Mouse (Mus musculus): ENCODE measurements around the gene B830017H08Rik. TPM values are rescaled to one million over a fixed set of nuclear protein-coding genes. Genes with fewer than 3 reads are reported as not detected.

The B830017H08Rik gene
- polyA plus RNA-seq, 1 experiment from 2014 or later = not detected

GRCm38 (mm10) chr16:17815411-17816402 lies 17.2 kb upstream of the B830017H08Rik start:
- H3K9ac ChIP-seq (replicated peaks; ENCODE audit: low read depth, low read length) = peak overlapping the region; percentile 39
- peak; percentile 85 for ATAC-seq (ENCODE audit: insufficient number of reproducible peaks, insufficient read depth, low FRiP score, low read depth)
- H3K27ac ChIP-seq (ENCODE audit: low read length) = no peak overlapping the region
- no peaks in the 10 kb centered on the region for H3K9me3 ChIP-seq (ENCODE audit: control insufficient read depth, low read depth, low read length)
- WGBS = 2% methylated on average over 63 of the region's 63 CpGs
- no peaks in the 10 kb centered on the region for H3K27me3 ChIP-seq (ENCODE audit: control insufficient read depth, insufficient read depth, low read length)
- H3K4me1 ChIP-seq (ENCODE audit: control insufficient read depth, insufficient read depth, low read length) = no peaks in the 10 kb centered on the region
- peak overlapping the region; percentile 77 for H3K4me2 ChIP-seq (replicated peaks; ENCODE audit: low read depth, low read length)
- no peaks in the 10 kb centered on the region for H3K36me3 ChIP-seq (ENCODE audit: control insufficient read depth, insufficient read depth, low read length)
- peak overlapping the region; percentile 39 for H3K4me3 ChIP-seq (ENCODE audit: low read depth, low read length)

DNA sequence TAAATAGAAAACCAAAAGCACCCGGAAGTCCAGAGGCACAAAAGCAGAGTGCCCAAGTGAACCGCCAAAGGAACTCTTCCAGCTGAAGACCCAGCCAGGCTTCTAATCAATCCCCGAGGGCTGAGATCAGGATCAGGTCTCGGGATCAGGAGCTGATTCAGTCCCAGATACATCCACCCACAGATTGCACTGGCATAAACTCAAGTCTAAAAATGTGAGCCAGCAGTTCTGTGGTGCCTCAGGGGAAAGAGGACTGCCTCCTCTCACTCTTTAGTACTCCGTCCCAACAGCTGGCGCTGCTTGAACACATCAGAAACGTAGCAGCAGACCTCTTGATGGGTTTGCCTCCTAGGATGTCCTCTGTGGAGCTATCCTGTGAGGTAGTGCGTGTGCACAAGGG lies 16.4 kb upstream of the B830017H08Rik start:
- Histone ChIP-seq H3K9me3 (ENCODE audit: control insufficient read depth, low read depth, low read length) (no peaks in the 10 kb centered on the region), H3K9ac (replicated peaks; ENCODE audit: low read depth, low read length) (no peak overlapping the region), H3K36me3 (ENCODE audit: control insufficient read depth, insufficient read depth, low read length) (no peaks in the 10 kb centered on the region), H3K4me3 (ENCODE audit: low read depth, low read length) (no peak overlapping the region), H3K4me2 (replicated peaks; ENCODE audit: low read depth, low read length) (no peak overlapping the region), H3K27me3 (ENCODE audit: control insufficient read depth, insufficient read depth, low read length) (no peaks in the 10 kb centered on the region), H3K4me1 (ENCODE audit: control insufficient read depth, insufficient read depth, low read length) (no peaks in the 10 kb centered on the region), H3K27ac (ENCODE audit: low read length) (no peak overlapping the region)
- ATAC-seq (ENCODE audit: insufficient number of reproducible peaks, insufficient read depth, low FRiP score, low read depth) = no peak
- WGBS = 80% methylated on average over 8 of the region's 8 CpGs

- ATAC-seq (ENCODE audit: insufficient number of reproducible peaks, insufficient read depth, low FRiP score, low read depth) = no peak
- 79% methylated on average over 2 of the region's 2 CpGs for WGBS
- Histone ChIP-seq H3K9me3 (ENCODE audit: control insufficient read depth, low read depth, low read length) (no peaks in the 10 kb centered on the region), H3K4me2 (replicated peaks; ENCODE audit: low read depth, low read length) (no peak overlapping the region), H3K27me3 (ENCODE audit: control insufficient read depth, insufficient read depth, low read length) (peaks cover 11% of the 10 kb centered on the region), H3K4me1 (ENCODE audit: control insufficient read depth, insufficient read depth, low read length) (no peaks in the 10 kb centered on the region), H3K36me3 (ENCODE audit: control insufficient read depth, insufficient read depth, low read length) (no peaks in the 10 kb centered on the region), H3K4me3 (ENCODE audit: low read depth, low read length) (no peak overlapping the region), H3K9ac (replicated peaks; ENCODE audit: low read depth, low read length) (no peak overlapping the region), H3K27ac (ENCODE audit: low read length) (no peak overlapping the region)
These were observed 6.4 kb upstream of the B830017H08Rik start for GRCm38 (mm10) chr16:17826500-17826899.

GRCm38 (mm10) chr16:17828229-17828628 lies 4.7 kb upstream of the B830017H08Rik start:
- Histone ChIP-seq H3K27me3 (ENCODE audit: control insufficient read depth, insufficient read depth, low read length) (peaks cover 28% of the 10 kb centered on the region), H3K4me1 (ENCODE audit: control insufficient read depth, insufficient read depth, low read length) (no peaks in the 10 kb centered on the region), H3K27ac (ENCODE audit: low read length) (no peak overlapping the region), H3K9ac (replicated peaks; ENCODE audit: low read depth, low read length) (no peak overlapping the region), H3K36me3 (ENCODE audit: control insufficient read depth, insufficient read depth, low read length) (no peaks in the 10 kb centered on the region), H3K9me3 (ENCODE audit: control insufficient read depth, low read depth, low read length) (no peaks in the 10 kb centered on the region), H3K4me3 (ENCODE audit: low read depth, low read length) (no peak overlapping the region), H3K4me2 (replicated peaks; ENCODE audit: low read depth, low read length) (no peak overlapping the region)
- no peak for ATAC-seq (ENCODE audit: insufficient number of reproducible peaks, insufficient read depth, low FRiP score, low read depth)
- 78% methylated on average over 2 of the region's 2 CpGs for WGBS

GRCm38 (mm10) chr16:17828867-17829266 lies 4.1 kb upstream of the B830017H08Rik start:
- Histone ChIP-seq H3K4me1 (ENCODE audit: control insufficient read depth, insufficient read depth, low read length) (no peaks in the 10 kb centered on the region), H3K27me3 (ENCODE audit: control insufficient read depth, insufficient read depth, low read length) (peaks cover 34% of the 10 kb centered on the region), H3K9me3 (ENCODE audit: control insufficient read depth, low read depth, low read length) (no peaks in the 10 kb centered on the region), H3K9ac (replicated peaks; ENCODE audit: low read depth, low read length) (no peak overlapping the region), H3K4me2 (replicated peaks; ENCODE audit: low read depth, low read length) (no peak overlapping the region), H3K4me3 (ENCODE audit: low read depth, low read length) (no peak overlapping the region), H3K27ac (ENCODE audit: low read length) (no peak overlapping the region), H3K36me3 (ENCODE audit: control insufficient read depth, insufficient read depth, low read length) (no peaks in the 10 kb centered on the region)
- 74% methylated on average over 3 of the region's 3 CpGs for WGBS
- no peak for ATAC-seq (ENCODE audit: insufficient number of reproducible peaks, insufficient read depth, low FRiP score, low read depth)

DNA sequence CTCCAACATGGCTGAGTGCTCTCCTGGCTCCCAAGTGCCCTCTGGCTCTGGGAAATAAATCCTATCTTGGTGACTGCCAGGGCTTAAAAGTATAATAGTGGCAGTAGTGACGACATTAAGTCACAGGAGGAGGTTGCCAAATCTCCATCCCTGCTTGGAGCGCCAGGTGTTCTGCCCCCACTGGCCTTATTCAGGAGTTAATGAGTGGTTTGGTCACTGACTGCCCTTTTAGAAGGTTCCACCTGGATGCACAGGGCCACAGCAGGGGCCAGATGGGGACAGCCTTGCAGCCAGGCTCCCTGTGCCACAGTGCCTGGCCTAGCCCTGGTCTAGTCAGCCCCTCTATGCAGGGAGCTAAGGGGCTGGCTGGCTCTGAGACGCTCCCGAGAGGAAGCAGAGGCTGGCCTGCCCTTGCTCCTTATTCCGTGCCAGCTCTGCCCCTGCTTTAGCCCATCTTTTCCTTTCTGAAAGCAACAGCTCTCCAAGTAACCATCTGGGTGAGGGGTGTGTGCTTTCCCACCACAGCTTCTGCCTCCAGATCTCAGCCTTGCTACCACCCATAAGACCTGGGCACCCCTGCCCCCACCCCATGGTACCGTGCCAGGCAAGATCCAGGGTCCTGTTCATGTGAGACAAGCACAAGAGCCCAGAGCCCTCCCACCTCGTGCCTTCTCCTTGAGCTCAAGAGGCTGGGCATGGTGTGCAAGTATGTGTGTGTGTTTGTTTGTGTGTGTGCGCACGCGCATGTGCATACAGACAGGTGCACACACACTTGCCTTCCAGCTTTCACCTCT lies 2.3 kb upstream of the B830017H08Rik start:
- Histone ChIP-seq H3K4me1 (ENCODE audit: control insufficient read depth, insufficient read depth, low read length) (no peaks in the 10 kb centered on the region), H3K27me3 (ENCODE audit: control insufficient read depth, insufficient read depth, low read length) (peaks cover 50% of the 10 kb centered on the region), H3K9me3 (ENCODE audit: control insufficient read depth, low read depth, low read length) (no peaks in the 10 kb centered on the region), H3K36me3 (ENCODE audit: control insufficient read depth, insufficient read depth, low read length) (no peaks in the 10 kb centered on the region), H3K4me3 (ENCODE audit: low read depth, low read length) (no peak overlapping the region), H3K27ac (ENCODE audit: low read length) (no peak overlapping the region), H3K9ac (replicated peaks; ENCODE audit: low read depth, low read length) (no peak overlapping the region), H3K4me2 (replicated peaks; ENCODE audit: low read depth, low read length) (no peak overlapping the region)
- 67% methylated on average over 10 of the region's 10 CpGs for WGBS
- ATAC-seq (ENCODE audit: insufficient number of reproducible peaks, insufficient read depth, low FRiP score, low read depth) = no peak

DNA sequence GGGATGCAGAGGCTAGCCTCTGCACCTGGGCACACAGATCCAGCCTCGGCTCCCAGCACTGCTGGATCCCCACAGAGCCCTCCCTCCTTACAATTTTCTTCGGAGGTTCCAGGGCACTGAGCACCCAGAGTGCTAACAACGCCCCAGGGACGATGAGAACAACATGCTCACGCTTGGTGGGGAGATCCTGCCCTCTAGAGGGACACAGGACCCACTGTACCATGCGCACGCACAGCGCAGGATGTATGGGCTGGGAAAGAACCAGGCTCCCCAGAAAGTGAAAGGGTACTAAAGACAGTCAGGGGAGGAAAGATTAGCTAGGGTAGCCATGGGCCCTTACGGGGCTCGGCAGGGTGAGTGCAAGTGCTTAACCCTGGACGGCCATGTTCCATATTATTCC lies 1.1 kb upstream of the B830017H08Rik start:
- H3K27ac ChIP-seq (ENCODE audit: low read length) = no peak overlapping the region
- no peaks in the 10 kb centered on the region for H3K4me1 ChIP-seq (ENCODE audit: control insufficient read depth, insufficient read depth, low read length)
- H3K4me2 ChIP-seq (replicated peaks; ENCODE audit: low read depth, low read length) = no peak overlapping the region
- H3K27me3 ChIP-seq (ENCODE audit: control insufficient read depth, insufficient read depth, low read length) = peaks cover 59% of the 10 kb centered on the region
- no peak overlapping the region for H3K4me3 ChIP-seq (ENCODE audit: low read depth, low read length)
- no peak overlapping the region for H3K9ac ChIP-seq (replicated peaks; ENCODE audit: low read depth, low read length)
- ATAC-seq (ENCODE audit: insufficient number of reproducible peaks, insufficient read depth, low FRiP score, low read depth) = no peak
- WGBS = 15% methylated on average over 11 of the region's 11 CpGs
- H3K36me3 ChIP-seq (ENCODE audit: control insufficient read depth, insufficient read depth, low read length) = no peaks in the 10 kb centered on the region
- H3K9me3 ChIP-seq (ENCODE audit: control insufficient read depth, low read depth, low read length) = no peaks in the 10 kb centered on the region

- Histone ChIP-seq H3K9ac (replicated peaks; ENCODE audit: low read depth, low read length) (no peak overlapping the region; the same call in 1 of the 2 replicates), H3K36me3 (ENCODE audit: control insufficient read depth, insufficient read depth, low read length) (no peaks in the 10 kb centered on the region), H3K27me3 (ENCODE audit: control insufficient read depth, insufficient read depth, low read length) (peaks cover 59% of the 10 kb centered on the region), H3K4me3 (ENCODE audit: low read depth, low read length) (peak overlapping the region; percentile 52), H3K9me3 (ENCODE audit: control insufficient read depth, low read depth, low read length) (no peaks in the 10 kb centered on the region), H3K4me2 (replicated peaks; ENCODE audit: low read depth, low read length) (peak overlapping the region; percentile 99), H3K4me1 (ENCODE audit: control insufficient read depth, insufficient read depth, low read length) (no peaks in the 10 kb centered on the region), H3K27ac (ENCODE audit: low read length) (no peak overlapping the region)
- 0% methylated on average over 34 of the region's 37 CpGs for WGBS
- peak; percentile 46; the same call in 1 of the 2 replicates for ATAC-seq (ENCODE audit: insufficient number of reproducible peaks, insufficient read depth, low FRiP score, low read depth)
These were observed 380 bp downstream of the B830017H08Rik start for GRCm38 (mm10) chr16:17833321-17833680.
